Mouse (Mus musculus) brain, embryonic 14.5 days (tissue): ENCODE measurements around the gene Wdr61.

Source experiments
- CTCF ChIP-seq: fragments of 200-500 bp; IDR thresholded peaks from 2 replicates; pipeline ENCODE4 v1.5.1; 2012; ENCODE audit warnings: inconsistent platforms, mild to moderate bottlenecking, moderate library complexity, borderline replicate concordance; ENCODE audit not compliant: insufficient read depth, insufficient read length; ENCODE audit errors: extremely low read depth
- POLR2A ChIP-seq: fragments of 200-500 bp; IDR thresholded peaks from 2 replicates; pipeline ENCODE4 v1.6.1; 2012; ENCODE audit warnings: mild to moderate bottlenecking, inconsistent platforms, borderline replicate concordance; ENCODE audit not compliant: poor library complexity, insufficient read depth, insufficient read length, severe bottlenecking; ENCODE audit errors: extremely low read depth

GRCm38 (mm10) chr9:54700174-54700475, 34.2 kb downstream of the Wdr61 start:
- no peak for TF ChIP-seq CTCF
- no peak for TF ChIP-seq POLR2A
